Mouse (Mus musculus) layer of hippocampus, postnatal 14 days (tissue): ENCODE results near the gene Gm7075. TPM values are rescaled to one million over a fixed set of nuclear protein-coding genes. Genes with fewer than 3 reads are reported as not detected.

Experiments
- DNase-seq, 2 experiments: peaks; one replicate each; pipeline ENCODE4 v3.0.0; 2021 to 2022; ENCODE audit warnings: low spot score in 2 of 2, mixed read lengths in 1 of 2
- total RNA-seq, 2 experiments: library from RNA; stranded (reverse); gene quantifications; 2 replicates each; pipeline ENCODE4 v1.2.3; 2021

The Gm7075 gene
- total RNA-seq, 2 experiments from 2014 or later, result not detected

- DNase-seq, result no peak
These were observed 45.3 kb downstream of the Gm7075 start for GRCm38 (mm10) chr10:63376303-63376702.

Other genes starting within 250 kb of the Gm7075 start
- 1 to 10 TPM; 3.0 to 3.2 TPM for gene Mypn, start 217.8 kb downstream of the Gm7075 start, total RNA-seq
- 10 to 100 TPM; 30.3 to 38.1 TPM for gene Herc4, start 178.0 kb downstream of the Gm7075 start, total RNA-seq
- gene Sirt1, start 40.1 kb downstream of the Gm7075 start, total RNA-seq, result 10 to 100 TPM; 11.3 to 12.4 TPM
- gene Dnajc12, start 39.3 kb downstream of the Gm7075 start, total RNA-seq, result 10 to 100 TPM; 14.2 to 15.0 TPM
- 1 to 10 TPM; 1.1 to 1.4 TPM for gene Ctnna3, start 8.3 kb upstream of the Gm7075 start, total RNA-seq